Mouse (Mus musculus): Measurements from ENCODE around the gene Utp14b.

DNA sequence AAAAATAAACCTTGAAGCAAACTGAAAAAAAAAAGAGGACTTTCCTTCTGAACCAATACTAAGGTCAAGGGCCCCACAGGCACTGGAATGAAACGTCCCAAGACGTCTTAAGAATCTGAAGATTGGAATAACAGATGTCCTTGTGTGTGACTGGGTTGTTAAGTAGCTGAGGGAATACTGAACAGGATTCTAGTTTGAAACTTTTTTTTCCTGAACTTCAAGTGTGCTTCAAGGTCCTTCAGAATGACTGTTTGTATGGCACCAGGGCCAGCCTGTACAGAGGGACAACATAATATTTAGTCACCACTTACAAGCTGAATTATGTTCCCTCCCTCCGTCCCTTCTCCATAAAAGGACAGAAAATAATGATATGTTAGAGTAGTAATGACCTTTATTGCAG is 23.4 kb upstream of the Utp14b start:
- TF ChIP-seq CTCF (IDR thresholded peaks at IDR 0.05; ENCODE audit: low read depth, low read length) (no peak), POLR2A (IDR thresholded peaks at IDR 0.05; ENCODE audit: borderline replicate concordance, low read depth, low read length) (no peak)

Measured in bone marrow macrophage, adult 2 months (primary cell).